Mouse (Mus musculus) testis, adult 2 months (tissue): ENCODE measurements around the gene Ap1g2.

Source experiments
- CTCF ChIP-seq: fragments of 200-500 bp; IDR thresholded peaks from 2 replicates; pipeline ENCODE4 v1.5.1; 2012; ENCODE audit warnings: low read depth, mild to moderate bottlenecking, inconsistent platforms, low read length, moderate library complexity; ENCODE audit not compliant: control insufficient read depth, insufficient read depth, insufficient replicate concordance
- POLR2A ChIP-seq: fragments of 200-500 bp; IDR thresholded peaks from 2 replicates; pipeline ENCODE4 v1.6.1; 2012; ENCODE audit warnings: low read depth, mild to moderate bottlenecking, inconsistent platforms, low read length, moderate library complexity; ENCODE audit not compliant: control insufficient read depth

DNA sequence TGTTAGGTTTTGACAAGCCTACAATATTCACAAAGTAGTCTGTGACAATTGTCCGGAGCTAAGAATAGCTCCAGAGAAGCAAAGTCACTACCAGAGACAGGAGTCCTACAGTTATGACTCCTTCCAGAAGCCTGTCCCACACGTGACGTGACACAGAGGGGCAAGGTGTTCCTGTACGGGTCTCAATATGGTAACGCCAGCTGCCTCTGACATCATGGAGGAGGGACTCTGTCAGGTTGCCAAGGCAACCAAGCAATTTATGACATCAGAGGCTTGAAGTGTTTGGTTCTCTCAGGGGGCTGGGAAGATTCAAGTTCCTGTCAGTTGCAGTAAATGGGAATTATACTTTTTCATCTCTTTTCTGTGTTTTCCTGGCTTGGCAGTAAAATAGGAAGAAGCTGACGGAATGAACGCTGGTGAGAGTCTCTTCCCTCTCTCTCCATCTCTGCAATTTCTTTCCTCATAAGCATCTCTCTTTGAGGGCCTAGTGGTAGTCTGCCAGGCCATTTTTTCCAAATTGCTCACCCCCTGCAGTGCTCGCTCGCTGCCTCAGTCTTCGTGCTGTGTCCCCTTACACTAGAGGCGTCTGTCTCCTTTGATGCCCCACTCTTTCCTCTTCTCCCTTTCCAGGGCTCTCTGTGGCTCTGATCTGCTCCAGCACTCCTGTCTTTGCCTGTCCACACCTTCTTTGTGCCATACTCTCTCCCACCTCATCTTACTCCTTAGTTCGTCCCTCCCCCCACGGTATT, 17.0 kb downstream of the Ap1g2 start:
- no peak for TF ChIP-seq CTCF
- TF ChIP-seq POLR2A: peak; percentile 61; the same call in 1 of the 2 replicates
